Mouse (Mus musculus): ENCODE measurements around the gene Tsnax. TPM values are rescaled to one million over a fixed set of nuclear protein-coding genes. Genes with fewer than 3 reads are reported as not detected.

The Tsnax gene
- polyA plus RNA-seq, 1 experiment from 2014 or later, result 140 TPM

Small RNA genes within 50 kb of the gene (microRNA-seq; reads per million reads assigned to microRNA genes)
- not detected for gene Gm22197

Other genes with a start within 250 kb of the Tsnax start
- 1.00 and 1.5 TPM in 2 replicates for gene Trim67, start 219.9 kb upstream of the Tsnax start, polyA plus RNA-seq (2016; fragmentation: Nextera tagmentation; extraction: Ambion mirVana)
- 110 and 111 TPM in 2 replicates for gene Gnpat, start 150.0 kb upstream of the Tsnax start, polyA plus RNA-seq (2016; fragmentation: Nextera tagmentation; extraction: Ambion mirVana)
- gene 2810004N23Rik, start 149.9 kb upstream of the Tsnax start, polyA plus RNA-seq (2016; fragmentation: Nextera tagmentation; extraction: Ambion mirVana), result 53.5 and 59.4 TPM in 2 replicates
- gene Exoc8, start 115.3 kb upstream of the Tsnax start, polyA plus RNA-seq (2016; fragmentation: Nextera tagmentation; extraction: Ambion mirVana), result 14.6 TPM in 2 replicates
- 12.7 and 13.3 TPM in 2 replicates for gene Sprtn, start 115.1 kb upstream of the Tsnax start, polyA plus RNA-seq (2016; fragmentation: Nextera tagmentation; extraction: Ambion mirVana)
- gene Egln1, start 63.7 kb upstream of the Tsnax start, polyA plus RNA-seq (2016; fragmentation: Nextera tagmentation; extraction: Ambion mirVana), result 15.5 and 15.6 TPM in 2 replicates
- 2.9 and 3.1 TPM in 2 replicates for gene Disc1, start 41.2 kb downstream of the Tsnax start, polyA plus RNA-seq (2016; fragmentation: Nextera tagmentation; extraction: Ambion mirVana)

Measured in embryonic facial prominence, embryonic 12.5 days (tissue).